Mouse (Mus musculus) lung, embryonic 14.5 days (tissue): ENCODE data around the gene 1700067P10Rik. TPM values are rescaled to one million over a fixed set of nuclear protein-coding genes. Genes with fewer than 3 reads are reported as not detected.

Source experiments
- ATAC-seq: fragments of 200-750 bp; cut with Nextera tagmentation; 2 replicates; pipeline ENCODE4 v1.8.0; 2017; ENCODE audit warnings: mild to moderate bottlenecking, moderate TSS enrichment, moderate library complexity; ENCODE audit not compliant: insufficient read depth
- DNase-seq: peaks from one replicate; pipeline ENCODE4 v3.0.0-alpha.2; 2015
- H3K27ac ChIP-seq: fragments of 300-500 bp; sonication (generic); 2 replicates; pipeline ENCODE4 v1.5.1; 2014; ENCODE audit warnings: low read depth, mild to moderate bottlenecking, moderate library complexity
- H3K27me3 ChIP-seq: fragments of 300-500 bp; sonication (generic); 2 replicates; pipeline ENCODE4 v1.6.1; 2014; ENCODE audit warnings: low read length, control low read depth; ENCODE audit not compliant: insufficient read depth
- H3K36me3 ChIP-seq: fragments of 300-500 bp; sonication (generic); 2 replicates; pipeline ENCODE4 v1.6.1; 2014; ENCODE audit warnings: control low read depth; ENCODE audit not compliant: insufficient read depth
- H3K4me1 ChIP-seq: fragments of 300-500 bp; sonication (generic); 2 replicates; pipeline ENCODE4 v1.6.1; 2014; ENCODE audit warnings: antibody characterized with exemption, control low read depth; ENCODE audit not compliant: insufficient read depth
- H3K4me2 ChIP-seq: fragments of 300-500 bp; sonication (generic); 2 replicates; pipeline ENCODE4 v1.6.1; 2014; ENCODE audit warnings: mild to moderate bottlenecking
- H3K4me3 ChIP-seq: fragments of 300-500 bp; sonication (generic); 2 replicates; pipeline ENCODE4 v1.5.1; 2014; ENCODE audit warnings: low read depth, low read length
- H3K9ac ChIP-seq: fragments of 300-500 bp; sonication (generic); 2 replicates; pipeline ENCODE4 v1.6.1; 2014
- H3K9me3 ChIP-seq: fragments of 300-500 bp; sonication (generic); 2 replicates; pipeline ENCODE4 v1.6.1; 2016; ENCODE audit warnings: low read depth, low read length, control low read depth
- CTCF ChIP-seq: IDR thresholded peaks from 2 replicates; pipeline ENCODE4 v1.5.1; 2016; ENCODE audit warnings: antibody characterized with exemption, low read depth
- WGBS: fragments of 180-500 bp; shearing (Covaris S2); extraction: QIAGEN DNeasy Blood & Tissue Kit; methylation state at CpG from one replicate; pipeline ENCODE4 v1.1.7; 2014; 5-methylcytosine and 5-hydroxymethylcytosine counted together
- polyA plus RNA-seq: library from polyadenylated mRNA; unstranded; fragments of >200 nt; fragmentation: Nextera tagmentation; extraction: Ambion mirVana; gene quantifications from 2 replicates; pipeline ENCODE4 v1.2.1, GENCODE M21; 2014

1700067P10Rik gene
- not detected in 2 replicates for polyA plus RNA-seq

GRCm38 (mm10) chr17:48089019-48089418 is at the start of gene 1700067P10Rik:
TSS of gene 1700067P10Rik (plus strand) at chr17:48089319.
- no peak within 1 kb of the TSS for H3K4me3 ChIP-seq
- DNase-seq (no peak), ATAC-seq (no peak)
- H3K36me3 ChIP-seq: no peaks in the 10 kb centered on the region
- no peak within 1 kb of the TSS for H3K4me2 ChIP-seq
- H3K9ac ChIP-seq: no peak within 1 kb of the TSS
- no peak within 1 kb of the TSS for H3K27ac ChIP-seq
- H3K27me3 ChIP-seq: no peaks in the 10 kb centered on the region; the same call in 1 of the 2 replicates
- H3K9me3 ChIP-seq: no peaks in the 10 kb centered on the region
- no peak for TF ChIP-seq CTCF
- no peaks in the 10 kb centered on the region for H3K4me1 ChIP-seq

- H3K36me3 ChIP-seq: no peaks in the 10 kb centered on the region
- WGBS: 10% methylated on average over 29 of the region's 29 CpGs
- H3K4me1 ChIP-seq: peaks cover 20% of the 10 kb centered on the region; the same call in 1 of the 2 replicates
- no peaks in the 10 kb centered on the region for H3K27me3 ChIP-seq
- peak overlapping the region; percentile 27 for H3K4me3 ChIP-seq
- peak overlapping the region; percentile 92 for H3K27ac ChIP-seq
- no peak for TF ChIP-seq CTCF
- peak overlapping the region; percentile 41 for H3K9ac ChIP-seq
- no peaks in the 10 kb centered on the region for H3K9me3 ChIP-seq
- DNase-seq (peak; percentile 86), ATAC-seq (peak; percentile 47)
- peak overlapping the region; percentile 60 for H3K4me2 ChIP-seq
Observed at GRCm38 (mm10) chr17:48041351-48042287, 47.5 kb upstream of the 1700067P10Rik start.

GRCm38 (mm10) chr17:48043154-48043880 is 45.8 kb upstream of the 1700067P10Rik start:
- Histone ChIP-seq H3K9me3 (no peaks in the 10 kb centered on the region), H3K36me3 (no peaks in the 10 kb centered on the region), H3K4me3 (no peak overlapping the region), H3K4me2 (no peak overlapping the region), H3K27ac (no peak overlapping the region), H3K4me1 (peaks cover 20% of the 10 kb centered on the region; the same call in 1 of the 2 replicates), H3K9ac (no peak overlapping the region), H3K27me3 (no peaks in the 10 kb centered on the region)
- 70% methylated on average over 5 of the region's 5 CpGs for WGBS
- no peak for ATAC-seq
- DNase-seq: no peak
- peak; percentile 40; the same call in 1 of the 2 replicates for TF ChIP-seq CTCF

GRCm38 (mm10) chr17:48045631-48046030 is 43.5 kb upstream of the 1700067P10Rik start:
- Histone ChIP-seq H3K4me3 (no peak overlapping the region), H3K4me2 (no peak overlapping the region), H3K27ac (no peak overlapping the region), H3K27me3 (no peaks in the 10 kb centered on the region), H3K9me3 (no peaks in the 10 kb centered on the region), H3K36me3 (no peaks in the 10 kb centered on the region), H3K4me1 (peaks cover 12% of the 10 kb centered on the region; the same call in 1 of the 2 replicates), H3K9ac (no peak overlapping the region)
- TF ChIP-seq CTCF: peak; percentile 83
- DNase-seq: peak; percentile 89
- WGBS: 33% methylated on average over 4 of the region's 4 CpGs
- no peak for ATAC-seq

GRCm38 (mm10) chr17:48051638-48052337 is 37.3 kb upstream of the 1700067P10Rik start:
- Histone ChIP-seq H3K27me3 (0 out of 2 replicates have a peak, but pooled peaks cover 3% of the 10 kb centered on the region), H3K27ac (no peak overlapping the region), H3K4me3 (no peak overlapping the region), H3K36me3 (no peaks in the 10 kb centered on the region), H3K9ac (no peak overlapping the region), H3K4me1 (0 out of 2 replicates have a peak, but pooled peaks cover 3% of the 10 kb centered on the region), H3K9me3 (no peaks in the 10 kb centered on the region), H3K4me2 (no peak overlapping the region)
- no peak for ATAC-seq
- DNase-seq: no peak
- no peak for TF ChIP-seq CTCF
- WGBS: 46% methylated on average over 5 of the region's 5 CpGs

DNA sequence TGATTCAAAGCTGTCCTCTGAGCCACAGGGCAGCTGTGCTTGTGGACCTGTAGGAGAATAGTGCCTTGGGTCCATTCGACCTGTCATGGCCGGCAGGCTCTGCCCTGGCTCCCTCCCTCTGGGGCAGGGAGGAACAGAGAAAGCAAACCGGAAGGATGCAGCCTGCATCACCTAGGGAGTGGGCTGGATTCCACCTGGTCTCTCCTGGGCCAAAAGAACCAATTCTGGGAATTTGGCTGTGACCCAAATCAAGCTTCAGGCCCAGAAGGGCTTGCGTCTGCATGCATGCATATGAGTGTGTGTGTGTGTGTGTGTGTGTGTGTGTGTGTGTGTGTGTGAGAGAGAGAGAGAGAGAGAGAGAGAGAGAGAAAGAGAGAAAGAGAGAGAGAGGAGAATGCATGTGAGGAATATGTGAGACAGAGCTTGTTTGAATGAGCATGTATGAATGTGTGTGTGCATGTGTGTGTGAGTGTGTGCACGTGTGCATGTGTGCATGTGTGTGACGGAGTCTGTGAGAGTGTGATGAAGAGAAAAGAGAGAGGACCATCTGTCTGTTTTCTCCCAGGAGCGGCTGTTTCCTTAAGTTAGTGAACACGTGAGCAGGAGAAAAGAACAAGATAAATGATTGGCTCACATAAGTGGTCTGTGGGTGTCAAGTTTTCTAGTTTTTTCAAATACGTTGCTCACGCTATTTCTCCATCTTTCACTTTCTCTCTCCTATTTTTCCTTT is 36.6 kb upstream of the 1700067P10Rik start:
- Histone ChIP-seq H3K4me2 (no peak overlapping the region), H3K9me3 (no peaks in the 10 kb centered on the region), H3K27ac (no peak overlapping the region), H3K4me1 (peaks cover 7% of the 10 kb centered on the region; the same call in 1 of the 2 replicates), H3K27me3 (peaks cover 10% of the 10 kb centered on the region; the same call in 1 of the 2 replicates), H3K4me3 (no peak overlapping the region), H3K9ac (no peak overlapping the region), H3K36me3 (no peaks in the 10 kb centered on the region)
- ATAC-seq: no peak
- TF ChIP-seq CTCF: no peak
- DNase-seq: no peak
- WGBS: 64% methylated on average over 10 of the region's 10 CpGs
